Mouse (Mus musculus) embryonic fibroblast, embryonic 13.5 days (primary cell): Measurements from ENCODE around the gene Cd96.

Experiments
- CTCF ChIP-seq: IDR thresholded peaks from 2 replicates; pipeline ENCODE4 v1.5.1; 2011; ENCODE audit warnings: mild to moderate bottlenecking, control low read depth, low read length, moderate library complexity, borderline replicate concordance; ENCODE audit not compliant: insufficient read depth
- POLR2A ChIP-seq: IDR thresholded peaks from 2 replicates; pipeline ENCODE4 v1.6.1; 2011; ENCODE audit warnings: low read depth, mild to moderate bottlenecking, control low read depth, low read length, moderate library complexity

DNA sequence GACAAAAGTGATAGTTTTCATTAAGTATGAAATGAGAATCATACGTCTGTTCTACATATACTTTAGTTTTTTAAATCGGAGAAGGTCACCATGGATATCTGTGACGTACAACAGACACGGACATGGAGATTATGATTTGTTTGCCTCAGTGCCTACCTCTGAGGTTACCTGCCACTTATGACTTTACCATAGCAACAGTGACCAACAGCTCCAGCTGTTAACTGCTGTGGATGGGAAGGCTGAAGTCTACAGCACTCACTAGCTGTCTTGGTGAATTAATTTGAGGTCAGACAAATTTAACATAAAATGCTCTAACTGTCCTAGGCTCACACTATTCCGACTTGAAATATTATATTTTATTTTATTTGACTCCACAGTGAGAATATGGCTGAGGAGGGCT lies 56.8 kb downstream of the Cd96 start:
- TF ChIP-seq CTCF, result no peak
- no peak for TF ChIP-seq POLR2A
